Mouse (Mus musculus): ENCODE results near the gene 6030458C11Rik. TPM values are rescaled to one million over a fixed set of nuclear protein-coding genes. Genes with fewer than 3 reads are reported as not detected.

The 6030458C11Rik gene
- total and polyA plus RNA-seq, 3 experiments, result 17.5 to 38.3 (median 30.6) TPM

GRCm38 (mm10) chr15:12823455-12824119 is 862 bp downstream of the 6030458C11Rik start:
- DNase-seq (ENCODE audit: extremely low read depth), result no peak
- Histone ChIP-seq H3K27ac (ENCODE audit: insufficient read depth, low read depth) (no peak overlapping the region), H3K4me3 (replicated peaks in 1 of 3; ENCODE audit: low read depth in 2 of 3, low read length in 2 of 3, poor library complexity in 1 of 3) (peak overlapping the region; percentile 85 to 99 (median 86)), H3K79me2 (replicated peaks; ENCODE audit: control insufficient read depth, extremely low read depth, insufficient read depth, poor library complexity, severe bottlenecking) (peaks cover 34% of the 10 kb centered on the region), H3K27me3 (replicated peaks) (no peaks in the 10 kb centered on the region), H3K4me1 (ENCODE audit: control insufficient read depth in 1 of 2, insufficient read depth in 2 of 2) (peaks cover 7 to 44% of the 10 kb centered on the region in 2 experiments), H3K9ac (ENCODE audit: insufficient read depth, low read depth) (peak overlapping the region; percentile 93), H3K9me3 (replicated peaks; ENCODE audit: low read length) (no peaks in the 10 kb centered on the region), H3K4me2 (ENCODE audit: insufficient read depth, low read depth, poor library complexity, severe bottlenecking) (peak overlapping the region; percentile 96), H3K36me3 (replicated peaks in 1 of 2; ENCODE audit: control insufficient read depth in 1 of 2, insufficient read depth in 1 of 2, low read length in 1 of 2) (peaks cover 33 to 69% of the 10 kb centered on the region in 2 experiments)
- dilution Hi-C loops (cut with MboI; ENCODE audit: extremely low pct_ligation_motif_present, extremely low pct_unique_long_range_greater_than_20kb, low sequenced_read_pairs), result no loop called here
- TF ChIP-seq RCOR1 (conservative IDR thresholded peaks at IDR 0.05; ENCODE audit: low read depth, low read length), result no peak
- peak; percentile 76 for TF ChIP-seq ZNF384 (IDR thresholded peaks at IDR 0.05; ENCODE audit: low read depth, low read length)
- no peak for TF ChIP-seq HCFC1 (IDR thresholded peaks at IDR 0.05; ENCODE audit: low read depth, low read length)
- TF ChIP-seq EP300 (IDR thresholded peaks at IDR 0.05; ENCODE audit: low read length), result no peak
- no peak for TF ChIP-seq MAFK (IDR thresholded peaks at IDR 0.05; ENCODE audit: insufficient replicate concordance, low read length)
- TF ChIP-seq CTCF (conservative IDR thresholded peaks at IDR 0.05 in 1 of 2, IDR thresholded peaks at IDR 0.05 in 1 of 2; ENCODE audit: low read depth in 2 of 2, low read length in 2 of 2), result no peak
- TF ChIP-seq MXI1 (IDR thresholded peaks at IDR 0.05; ENCODE audit: low read depth, low read length), result no peak
- TF ChIP-seq ETS1 (conservative IDR thresholded peaks at IDR 0.05; ENCODE audit: low read depth, low read length), result no peak
- in situ Hi-C loops (cut with MboI; ENCODE audit: low pct_ligation_motif_present, low pct_unique_long_range_greater_than_20kb, low sequenced_read_pairs), result no loop called here

GRCm38 (mm10) chr15:12822416-12823395 is 1.7 kb downstream of the 6030458C11Rik start:
- Histone ChIP-seq H3K9ac (ENCODE audit: insufficient read depth, low read depth) (peak overlapping the region; percentile 93; the same call in 1 of the 2 replicates), H3K4me3 (replicated peaks in 1 of 3; ENCODE audit: low read depth in 2 of 3, low read length in 2 of 3, poor library complexity in 1 of 3) (peak overlapping the region in 1 of 3 experiments; percentile 11), H3K27ac (ENCODE audit: insufficient read depth, low read depth) (no peak overlapping the region), H3K9me3 (replicated peaks; ENCODE audit: low read length) (no peaks in the 10 kb centered on the region), H3K79me2 (replicated peaks; ENCODE audit: control insufficient read depth, extremely low read depth, insufficient read depth, poor library complexity, severe bottlenecking) (peaks cover 34% of the 10 kb centered on the region), H3K36me3 (replicated peaks in 1 of 2; ENCODE audit: control insufficient read depth in 1 of 2, insufficient read depth in 1 of 2, low read length in 1 of 2) (peaks cover 34 to 70% of the 10 kb centered on the region in 2 experiments), H3K27me3 (replicated peaks) (no peaks in the 10 kb centered on the region), H3K4me1 (ENCODE audit: control insufficient read depth in 1 of 2, insufficient read depth in 2 of 2) (peaks cover 7 to 44% of the 10 kb centered on the region in 2 experiments), H3K4me2 (ENCODE audit: insufficient read depth, low read depth, poor library complexity, severe bottlenecking) (peak overlapping the region; percentile 96)
- dilution Hi-C loops (cut with MboI; ENCODE audit: extremely low pct_ligation_motif_present, extremely low pct_unique_long_range_greater_than_20kb, low sequenced_read_pairs), result no loop called here
- in situ Hi-C loops (cut with MboI; ENCODE audit: low pct_ligation_motif_present, low pct_unique_long_range_greater_than_20kb, low sequenced_read_pairs), result no loop called here
- DNase-seq (ENCODE audit: extremely low read depth), result no peak
- TF ChIP-seq E2F4 (IDR thresholded peaks at IDR 0.05; ENCODE audit: insufficient replicate concordance, low read depth, low read length), result no peak
- TF ChIP-seq USF2 (conservative IDR thresholded peaks at IDR 0.05; ENCODE audit: low read depth, low read length), result no peak
- no peak for TF ChIP-seq NRF1 (IDR thresholded peaks at IDR 0.05; ENCODE audit: low read depth, low read length)
- no peak for TF ChIP-seq EP300 (IDR thresholded peaks at IDR 0.05; ENCODE audit: low read length)
- no peak for TF ChIP-seq ZC3H11A (IDR thresholded peaks at IDR 0.05; ENCODE audit: low read depth, low read length)
- no peak for TF ChIP-seq TCF12 (IDR thresholded peaks at IDR 0.05; ENCODE audit: low read depth, low read length)
- TF ChIP-seq MXI1 (IDR thresholded peaks at IDR 0.05; ENCODE audit: low read depth, low read length), result no peak
- TF ChIP-seq CHD2 (IDR thresholded peaks at IDR 0.05; ENCODE audit: low read length), result no peak
- no peak for TF ChIP-seq RCOR1 (conservative IDR thresholded peaks at IDR 0.05; ENCODE audit: low read depth, low read length)
- TF ChIP-seq MAFK (IDR thresholded peaks at IDR 0.05; ENCODE audit: insufficient replicate concordance, low read length), result no peak
- TF ChIP-seq ZMIZ1 (IDR thresholded peaks at IDR 0.05; ENCODE audit: low read depth, low read length), result no peak
- no peak for TF ChIP-seq PAX5 (IDR thresholded peaks at IDR 0.05; ENCODE audit: low read length)
- TF ChIP-seq ZKSCAN1 (IDR thresholded peaks at IDR 0.05; ENCODE audit: borderline replicate concordance, low read depth, low read length), result no peak
- TF ChIP-seq GABPA (IDR thresholded peaks at IDR 0.05; ENCODE audit: insufficient replicate concordance, low read depth, low read length), result no peak

All from CH12.LX (cell line).